Mouse (Mus musculus) G1E-ER4 (cell line): ENCODE measurements around the gene Ano7. TPM values are rescaled to one million over a fixed set of nuclear protein-coding genes. Genes with fewer than 3 reads are reported as not detected.

Experiments used
- GATA1 ChIP-seq: IDR thresholded peaks from one replicate; pipeline ENCODE4 v1.8.0; 2012; ENCODE audit warnings: low read length, inconsistent platforms
- polyA plus RNA-seq: library from polyadenylated mRNA; stranded (reverse); fragments of >175 nt; gene quantifications from 2 replicates; pipeline ENCODE4 v1.2.3, GENCODE M21; 2012

The Ano7 gene
- not detected in 2 replicates for polyA plus RNA-seq

DNA sequence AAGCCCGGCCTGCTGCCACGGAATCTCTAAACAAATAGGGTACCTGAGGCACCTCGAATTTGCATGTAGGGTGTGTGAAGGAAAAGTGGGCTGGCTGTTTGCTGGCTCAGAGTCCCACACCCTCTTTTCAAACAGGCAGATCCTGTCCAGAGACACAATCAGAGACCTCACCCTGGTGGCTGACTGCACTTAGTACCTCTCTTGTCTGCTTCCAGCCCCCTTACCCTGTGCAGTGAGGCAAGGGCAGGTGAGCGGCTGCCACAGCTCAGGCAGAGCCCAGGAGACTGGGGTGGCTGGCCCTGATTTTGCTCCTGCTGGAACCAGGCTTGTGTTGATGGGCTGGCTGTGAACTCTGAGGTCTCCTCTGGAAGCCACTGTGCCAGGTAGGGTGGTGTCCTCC is at the start of gene Ano7:
TSS of gene Ano7 (plus strand) at position 266 of the 400 bp plus-strand sequence.
- TF ChIP-seq GATA1, result no peak

DNA sequence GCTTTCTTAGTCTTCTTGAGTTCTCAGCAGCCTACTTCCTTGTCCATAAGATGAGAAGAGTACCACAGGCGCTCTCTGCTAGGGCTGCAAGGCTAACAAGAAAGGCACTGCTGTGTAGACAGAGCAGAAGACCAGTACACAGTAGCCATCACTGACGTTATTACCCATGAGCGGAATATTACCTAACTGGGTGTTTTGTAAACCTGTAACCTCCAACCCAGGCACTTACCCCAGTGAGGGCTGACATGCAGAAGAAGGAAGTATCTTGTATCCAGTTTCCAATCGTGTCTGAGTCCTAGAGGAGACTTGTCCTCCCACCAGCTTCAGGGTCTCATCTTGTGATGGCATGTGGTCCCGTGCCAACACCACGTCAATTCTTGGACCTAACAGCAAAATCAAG is 49.8 kb upstream of the Ano7 start:
- no peak for TF ChIP-seq GATA1

DNA sequence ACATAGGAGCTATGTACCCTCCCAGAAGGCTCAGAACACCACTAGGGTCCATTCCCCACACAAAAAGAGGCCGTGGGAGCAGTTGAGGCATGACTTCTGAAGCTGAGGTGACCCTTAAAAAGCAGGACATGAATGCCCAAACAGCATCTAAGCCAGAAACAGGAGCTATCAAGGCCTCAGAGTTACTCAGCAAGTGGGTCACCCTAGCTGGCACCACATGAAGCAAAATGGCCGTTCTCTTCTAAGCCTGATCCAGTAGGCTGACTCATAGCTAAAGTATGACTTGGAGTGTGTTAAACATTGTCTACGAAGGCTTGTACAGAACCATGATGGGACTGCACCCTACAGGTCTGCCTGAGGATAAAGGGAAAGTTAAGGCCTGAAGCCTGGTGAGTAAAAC is 47.3 kb upstream of the Ano7 start:
- TF ChIP-seq GATA1, result no peak

- no peak for TF ChIP-seq GATA1
Measured at GRCm38 (mm10) chr1:93334621-93335020, 39.1 kb upstream of the Ano7 start.

GRCm38 (mm10) chr1:93342648-93343503 is 30.9 kb upstream of the Ano7 start, which contains the start of the genes Ppp1r7 and Pask:
Gene Ppp1r7, plus strand, starts transcription at chr1:93342854.
Gene Pask, minus strand, starts transcription at chr1:93343482.
- no peak for TF ChIP-seq GATA1

DNA sequence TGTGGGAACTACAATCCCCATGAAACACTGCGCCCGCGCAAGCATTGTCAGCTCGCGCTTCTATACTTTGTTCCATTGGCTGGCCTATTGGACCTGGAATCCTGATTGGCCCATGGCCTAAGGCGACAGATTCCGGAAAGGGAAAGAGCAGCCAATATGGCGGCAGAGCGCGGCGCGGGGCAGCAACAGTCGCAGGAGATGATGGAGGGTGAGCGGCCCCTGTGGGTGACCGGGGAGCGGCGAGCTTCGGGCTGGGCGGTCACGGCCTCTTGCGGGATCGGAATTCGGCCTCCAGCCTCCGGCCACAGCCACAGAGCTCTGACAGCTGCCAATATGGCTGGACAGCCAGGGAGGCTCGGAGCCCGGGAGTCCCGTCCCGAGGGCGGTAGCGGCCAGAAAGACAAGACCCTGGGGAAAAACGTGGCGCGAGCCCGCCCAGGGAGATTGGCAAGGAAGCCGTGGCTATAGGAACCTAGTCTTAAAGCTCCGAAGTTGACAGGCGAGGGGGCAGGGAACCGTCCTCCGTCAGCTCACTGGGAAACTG is 30.2 kb upstream of the Ano7 start:
- TF ChIP-seq GATA1, result no peak

DNA sequence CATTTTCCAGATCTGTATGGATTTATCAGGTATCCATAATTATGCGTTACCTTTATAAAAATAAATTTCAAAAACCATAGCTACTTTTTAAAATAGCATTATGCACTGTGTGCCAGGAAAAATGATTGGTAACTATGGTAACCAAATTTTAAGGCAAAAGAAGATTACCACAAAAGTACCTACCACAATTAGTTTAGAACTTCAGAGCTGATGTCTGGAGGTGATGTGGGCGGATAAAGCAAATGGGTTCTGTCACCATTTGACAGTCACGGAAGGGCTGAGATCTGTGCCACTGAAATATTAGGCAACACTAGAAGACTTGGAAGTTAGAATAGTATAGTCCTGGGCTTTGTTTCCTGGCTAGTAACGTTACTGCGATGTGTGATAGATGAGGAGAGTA is 26.6 kb upstream of the Ano7 start:
- TF ChIP-seq GATA1, result no peak

- no peak for TF ChIP-seq GATA1
Measured at GRCm38 (mm10) chr1:93349701-93350100, 24.0 kb upstream of the Ano7 start.

DNA sequence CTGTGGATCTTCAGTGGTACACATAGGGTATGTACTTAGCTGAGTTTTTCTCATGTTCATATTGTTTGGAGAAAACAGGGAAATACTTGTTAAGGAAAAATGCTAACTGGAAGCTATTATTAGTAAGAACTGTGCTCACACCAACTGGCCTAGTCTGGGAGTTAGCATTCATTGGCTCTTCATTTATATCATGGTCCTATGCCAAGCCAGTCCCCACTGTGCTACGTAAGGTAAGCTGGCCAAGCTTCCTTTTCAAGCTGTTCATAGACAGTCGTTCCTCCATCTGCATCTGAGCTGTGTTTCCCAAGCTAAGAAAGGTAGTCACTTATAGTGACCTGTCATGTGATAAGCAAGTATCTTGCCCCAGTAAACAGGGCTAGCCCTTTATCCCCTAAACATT is 21.0 kb upstream of the Ano7 start:
- no peak for TF ChIP-seq GATA1

DNA sequence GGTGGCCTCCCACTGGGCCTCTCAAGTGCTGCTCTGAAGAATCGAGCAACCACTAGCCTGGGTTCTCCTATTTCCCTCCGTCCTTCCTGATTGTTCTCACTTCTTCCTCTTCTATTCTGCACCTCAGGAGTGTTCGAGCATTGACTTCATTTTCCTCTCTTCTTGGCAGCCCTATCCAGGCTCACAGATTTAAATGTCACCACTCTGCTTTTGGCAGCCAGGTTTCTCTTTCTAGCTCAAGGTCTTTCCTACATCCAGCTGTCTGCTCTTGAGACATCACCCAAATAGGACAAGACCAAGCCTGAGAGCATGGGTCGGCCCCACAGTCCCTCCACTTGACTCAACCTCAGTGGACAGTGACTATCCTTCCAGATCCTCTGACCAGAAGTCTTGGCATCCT is 11.1 kb upstream of the Ano7 start:
- no peak for TF ChIP-seq GATA1

- no peak for TF ChIP-seq GATA1
Measured at GRCm38 (mm10) chr1:93365641-93366040, 8.1 kb upstream of the Ano7 start.

DNA sequence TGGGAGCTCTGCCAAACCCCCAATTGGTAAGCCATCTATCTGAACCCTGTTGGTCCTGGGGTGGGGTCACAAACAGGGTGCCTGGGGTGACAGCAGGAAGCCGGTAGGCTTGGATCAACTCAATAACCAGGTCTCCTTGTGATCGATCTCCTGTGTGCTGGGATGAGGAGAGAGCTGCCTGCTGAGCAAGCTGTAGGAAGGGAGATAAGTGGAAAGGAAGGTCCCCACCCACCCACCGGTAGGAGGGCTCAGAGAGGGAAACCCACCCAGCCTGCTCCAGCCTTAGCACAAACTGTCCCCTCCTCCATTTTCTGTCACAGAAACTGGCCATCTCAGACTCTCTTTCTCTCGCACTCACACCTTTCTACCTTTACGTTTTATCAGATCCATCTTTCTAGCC is 3.6 kb downstream of the Ano7 start:
- no peak for TF ChIP-seq GATA1

DNA sequence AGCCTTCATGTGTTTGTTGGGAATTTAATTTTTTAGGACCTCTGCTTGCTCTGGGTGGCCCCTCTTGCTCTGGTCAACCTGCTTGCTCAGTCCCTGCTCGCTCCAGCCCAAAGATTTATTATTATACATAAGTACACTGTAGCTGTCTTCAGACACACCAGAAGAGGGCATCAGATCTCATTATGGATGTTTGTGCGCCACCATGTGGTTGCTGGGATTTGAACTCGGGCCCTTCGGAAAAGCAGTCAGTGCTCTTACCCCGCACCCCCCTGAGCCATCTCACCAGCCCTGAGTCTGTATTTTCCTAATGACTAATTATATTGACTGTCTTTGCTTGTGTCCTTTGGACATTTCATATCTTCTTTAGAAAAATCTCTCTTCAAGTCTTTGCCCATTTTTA is 5.4 kb downstream of the Ano7 start:
- TF ChIP-seq GATA1, result no peak

- no peak for TF ChIP-seq GATA1
Measured at GRCm38 (mm10) chr1:93387198-93387597, 13.5 kb downstream of the Ano7 start.

GRCm38 (mm10) chr1:93388906-93389305 is 15.2 kb downstream of the Ano7 start:
- no peak for TF ChIP-seq GATA1

GRCm38 (mm10) chr1:93401191-93402052 is 27.7 kb downstream of the Ano7 start:
- TF ChIP-seq GATA1, result no peak

DNA sequence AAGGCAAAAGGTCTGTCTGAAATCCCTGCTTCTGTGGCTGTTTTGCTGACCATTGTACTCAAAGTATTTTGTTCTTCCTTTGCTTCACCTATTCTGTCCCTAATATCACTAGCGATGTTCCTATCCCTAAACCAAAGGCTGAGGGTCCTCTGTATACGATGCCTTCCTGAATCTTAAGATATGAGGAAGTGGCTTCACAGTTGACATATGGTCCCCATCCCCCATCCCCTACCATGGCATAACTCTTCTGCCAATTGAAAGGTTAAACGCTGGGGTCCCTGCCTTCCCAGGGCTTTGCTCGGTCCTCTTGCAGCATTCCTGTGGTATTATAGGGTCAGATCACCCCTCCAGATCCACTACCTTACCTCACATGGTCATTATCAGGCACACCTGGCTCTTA is 29.7 kb downstream of the Ano7 start:
- TF ChIP-seq GATA1, result no peak
